Mouse (Mus musculus): ENCODE results near the gene Gab1. TPM values are rescaled to one million over a fixed set of nuclear protein-coding genes. Genes with fewer than 3 reads are reported as not detected.

The Gab1 gene
- polyA plus RNA-seq, 1 experiment from 2014 or later = 7.3 TPM

- TF ChIP-seq EP300 (optimal IDR thresholded peaks at IDR 0.05) (no peak), CTCF (IDR thresholded peaks at IDR 0.05; ENCODE audit: low read depth) (no peak)
- H3K27me3 ChIP-seq (ENCODE audit: control insufficient read depth, insufficient read depth, low read length) = no peaks in the 10 kb centered on the region
- no peak overlapping the region for H3K27ac ChIP-seq (replicated peaks)
- H3K4me1 ChIP-seq (replicated peaks; ENCODE audit: control insufficient read depth, insufficient read depth) = peaks cover 6% of the 10 kb centered on the region; the same call in 1 of the 2 replicates
- no peaks in the 10 kb centered on the region for H3K36me3 ChIP-seq (ENCODE audit: control insufficient read depth, insufficient read depth, low read length)
- no peak overlapping the region for H3K4me2 ChIP-seq (replicated peaks; ENCODE audit: low read depth)
- no peak for DNase-seq (ENCODE audit: low spot score)
- H3K9ac ChIP-seq (ENCODE audit: low read length) = no peak overlapping the region
- H3K9me3 ChIP-seq (ENCODE audit: control insufficient read depth, low read length) = no peaks in the 10 kb centered on the region
- H3K4me3 ChIP-seq (ENCODE audit: low read depth, low read length) = no peak overlapping the region
- ATAC-seq (ENCODE audit: low FRiP score, low TSS enrichment) = no peak
Observed at GRCm38 (mm10) chr8:80832534-80832933, 47.8 kb downstream of the Gab1 start.

DNA sequence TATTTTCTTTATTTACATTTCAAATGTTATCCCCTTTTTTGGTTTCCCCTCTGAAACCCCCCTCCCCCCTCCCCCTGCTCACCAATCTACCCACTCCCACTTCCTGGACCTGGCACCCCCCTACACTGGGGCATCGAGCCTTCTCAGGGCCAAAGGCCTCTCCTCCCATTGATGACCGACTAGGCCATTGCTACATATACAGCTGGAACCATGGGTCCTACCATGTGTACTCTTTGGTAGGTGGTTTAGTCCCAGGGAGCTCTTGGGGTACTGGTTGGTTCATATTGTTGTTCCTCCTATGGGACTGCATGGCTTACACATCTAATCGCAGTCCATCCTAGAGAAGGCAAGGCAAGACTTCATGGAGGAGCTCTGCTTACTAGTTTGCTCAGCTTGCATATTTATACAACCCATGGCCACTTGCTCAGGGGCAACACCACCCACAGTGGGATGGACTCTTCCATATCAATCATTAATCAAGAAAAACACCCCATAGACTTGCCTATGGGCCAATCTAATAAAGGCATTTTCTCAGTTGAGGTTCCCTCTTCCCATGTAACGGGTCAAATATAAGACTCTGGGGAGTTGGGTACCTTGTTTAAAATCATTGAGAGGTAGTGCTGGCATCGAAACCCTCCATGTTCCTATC, 48.3 kb downstream of the Gab1 start:
- no peak overlapping the region for H3K27ac ChIP-seq (replicated peaks)
- TF ChIP-seq CTCF (IDR thresholded peaks at IDR 0.05; ENCODE audit: low read depth) (no peak), EP300 (optimal IDR thresholded peaks at IDR 0.05) (no peak)
- H3K36me3 ChIP-seq (ENCODE audit: control insufficient read depth, insufficient read depth, low read length) = no peaks in the 10 kb centered on the region
- no peaks in the 10 kb centered on the region for H3K27me3 ChIP-seq (ENCODE audit: control insufficient read depth, insufficient read depth, low read length)
- H3K4me3 ChIP-seq (ENCODE audit: low read depth, low read length) = no peak overlapping the region
- ATAC-seq (ENCODE audit: low FRiP score, low TSS enrichment) (no peak), DNase-seq (ENCODE audit: low spot score) (no peak)
- H3K9me3 ChIP-seq (ENCODE audit: control insufficient read depth, low read length) = no peaks in the 10 kb centered on the region
- WGBS = 94% methylated on average over 5 of the region's 5 CpGs
- no peak overlapping the region for H3K4me2 ChIP-seq (replicated peaks; ENCODE audit: low read depth)
- no peak overlapping the region for H3K9ac ChIP-seq (ENCODE audit: low read length)
- H3K4me1 ChIP-seq (replicated peaks; ENCODE audit: control insufficient read depth, insufficient read depth) = peaks cover 6% of the 10 kb centered on the region; the same call in 1 of the 2 replicates

DNA sequence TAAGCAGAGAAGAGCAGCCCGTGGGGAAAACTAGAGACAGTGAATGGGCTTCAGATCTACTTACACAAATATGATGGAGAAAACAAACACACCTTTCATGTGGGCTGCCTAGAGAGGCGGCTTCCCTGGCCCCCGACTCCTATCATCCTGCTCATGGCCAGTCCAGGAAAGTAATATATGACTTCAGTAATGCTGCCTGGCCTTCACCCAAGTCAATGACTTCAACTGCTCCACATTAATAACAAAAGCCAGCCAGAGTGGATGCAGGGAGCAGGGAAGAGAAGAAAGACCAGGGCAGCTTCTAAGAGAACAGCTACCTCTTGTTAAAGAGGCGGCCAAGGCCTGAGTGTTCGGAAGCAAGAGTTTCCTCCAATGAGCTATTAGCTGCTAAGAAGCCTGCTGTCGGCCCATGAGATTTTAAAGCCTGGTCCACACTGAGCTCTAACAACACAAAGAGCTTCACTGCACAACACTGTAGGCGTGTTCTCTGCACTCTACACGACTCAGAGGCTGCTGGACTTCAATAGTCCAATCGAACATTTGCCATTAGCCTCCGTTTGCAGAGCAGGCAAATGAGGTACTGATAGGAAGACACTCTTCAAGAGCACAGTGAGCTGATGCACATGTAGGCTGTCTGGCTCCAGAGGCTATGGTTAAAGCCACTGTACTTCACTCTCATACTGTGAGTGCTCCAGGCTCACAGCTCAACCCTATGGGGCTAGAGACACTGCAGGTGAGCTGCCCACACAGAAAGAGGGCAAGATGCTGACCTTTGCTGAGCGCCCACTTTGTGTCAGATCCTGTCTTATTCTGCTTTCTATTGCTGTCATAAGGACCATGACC, 49.4 kb downstream of the Gab1 start:
- no peaks in the 10 kb centered on the region for H3K9me3 ChIP-seq (ENCODE audit: control insufficient read depth, low read length)
- no peak for TF ChIP-seq CTCF (IDR thresholded peaks at IDR 0.05; ENCODE audit: low read depth)
- no peak for TF ChIP-seq EP300 (optimal IDR thresholded peaks at IDR 0.05)
- H3K36me3 ChIP-seq (ENCODE audit: control insufficient read depth, insufficient read depth, low read length) = no peaks in the 10 kb centered on the region
- peak overlapping the region; percentile 56; the same call in 1 of the 2 replicates for H3K27ac ChIP-seq (replicated peaks)
- WGBS = 31% methylated on average over 11 of the region's 11 CpGs
- ATAC-seq (ENCODE audit: low FRiP score, low TSS enrichment) = peak; percentile 57; the same call in 1 of the 2 replicates
- DNase-seq (ENCODE audit: low spot score) = no peak
- H3K4me1 ChIP-seq (replicated peaks; ENCODE audit: control insufficient read depth, insufficient read depth) = peaks cover 6% of the 10 kb centered on the region; the same call in 1 of the 2 replicates
- H3K9ac ChIP-seq (ENCODE audit: low read length) = 0 out of 2 replicates have a peak overlapping the region, but pooled peaks have one; percentile 23
- no peak overlapping the region for H3K4me3 ChIP-seq (ENCODE audit: low read depth, low read length)
- no peaks in the 10 kb centered on the region for H3K27me3 ChIP-seq (ENCODE audit: control insufficient read depth, insufficient read depth, low read length)
- peak overlapping the region; percentile 8; the same call in 1 of the 2 replicates for H3K4me2 ChIP-seq (replicated peaks; ENCODE audit: low read depth)

DNA sequence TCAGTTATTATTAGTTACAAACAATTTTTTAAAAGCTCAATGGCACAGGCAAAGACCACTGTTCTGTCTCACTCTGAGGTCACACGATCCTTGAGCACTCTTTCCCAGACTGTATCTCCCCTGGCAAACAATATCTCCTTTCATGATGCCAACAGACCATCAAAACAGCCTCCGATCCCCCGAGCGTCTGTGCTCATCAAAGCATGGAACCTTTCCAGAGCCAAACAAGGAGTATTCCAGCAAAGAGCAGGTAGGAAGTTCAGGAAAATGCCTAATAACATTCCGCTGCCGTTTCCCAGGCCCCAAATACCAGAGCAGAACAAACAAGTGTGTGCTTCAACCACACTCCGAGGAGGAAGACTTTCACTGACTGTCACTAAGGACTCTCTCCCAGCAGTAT, 50.2 kb downstream of the Gab1 start:
- WGBS = 52% methylated on average over 7 of the region's 7 CpGs
- H3K27ac ChIP-seq (replicated peaks) = peak overlapping the region; percentile 56; the same call in 1 of the 2 replicates
- no peak for TF ChIP-seq CTCF (IDR thresholded peaks at IDR 0.05; ENCODE audit: low read depth)
- no peak for TF ChIP-seq EP300 (optimal IDR thresholded peaks at IDR 0.05)
- H3K4me3 ChIP-seq (ENCODE audit: low read depth, low read length) = no peak overlapping the region
- H3K4me1 ChIP-seq (replicated peaks; ENCODE audit: control insufficient read depth, insufficient read depth) = peaks cover 6% of the 10 kb centered on the region; the same call in 1 of the 2 replicates
- H3K9me3 ChIP-seq (ENCODE audit: control insufficient read depth, low read length) = no peaks in the 10 kb centered on the region
- no peaks in the 10 kb centered on the region for H3K27me3 ChIP-seq (ENCODE audit: control insufficient read depth, insufficient read depth, low read length)
- no peak overlapping the region for H3K4me2 ChIP-seq (replicated peaks; ENCODE audit: low read depth)
- H3K36me3 ChIP-seq (ENCODE audit: control insufficient read depth, insufficient read depth, low read length) = no peaks in the 10 kb centered on the region
- no peak for ATAC-seq (ENCODE audit: low FRiP score, low TSS enrichment)
- DNase-seq (ENCODE audit: low spot score) = no peak
- no peak overlapping the region for H3K9ac ChIP-seq (ENCODE audit: low read length)

DNA sequence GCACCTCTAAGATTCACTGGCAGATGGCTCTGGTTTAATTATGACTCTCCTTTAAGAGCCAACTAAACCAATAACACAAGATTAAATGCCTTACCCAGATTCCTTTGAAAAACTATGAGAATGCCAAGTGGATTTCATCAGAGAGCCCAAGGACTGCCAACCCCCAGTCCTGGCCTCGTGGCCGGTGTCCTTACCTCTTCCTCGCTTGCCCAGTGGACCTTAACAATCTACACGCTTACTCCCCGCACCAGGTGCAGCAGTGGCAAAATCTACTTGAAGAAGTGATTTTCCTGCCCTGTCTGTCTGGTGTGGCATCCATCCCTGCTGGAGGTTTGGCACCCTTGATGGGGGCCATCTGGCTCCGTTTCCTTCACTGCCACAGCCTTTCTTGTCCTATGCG, 53.3 kb downstream of the Gab1 start:
- no peak for TF ChIP-seq CTCF (IDR thresholded peaks at IDR 0.05; ENCODE audit: low read depth)
- TF ChIP-seq EP300 (optimal IDR thresholded peaks at IDR 0.05) = no peak
- Histone ChIP-seq H3K27me3 (ENCODE audit: control insufficient read depth, insufficient read depth, low read length) (no peaks in the 10 kb centered on the region), H3K4me3 (ENCODE audit: low read depth, low read length) (no peak overlapping the region), H3K36me3 (ENCODE audit: control insufficient read depth, insufficient read depth, low read length) (no peaks in the 10 kb centered on the region), H3K9me3 (ENCODE audit: control insufficient read depth, low read length) (no peaks in the 10 kb centered on the region), H3K9ac (ENCODE audit: low read length) (no peak overlapping the region), H3K27ac (replicated peaks) (no peak overlapping the region), H3K4me1 (replicated peaks; ENCODE audit: control insufficient read depth, insufficient read depth) (peaks cover 8% of the 10 kb centered on the region; the same call in 1 of the 2 replicates), H3K4me2 (replicated peaks; ENCODE audit: low read depth) (no peak overlapping the region)
- no peak for DNase-seq (ENCODE audit: low spot score)
- no peak for ATAC-seq (ENCODE audit: low FRiP score, low TSS enrichment)
- 86% methylated on average over 7 of the region's 7 CpGs for WGBS
